Mouse (Mus musculus) small intestine, adult 2 months (tissue): ENCODE data around the gene Hrct1.

ENCODE experiments used
- CTCF ChIP-seq: fragments of 200-500 bp; IDR thresholded peaks from 2 replicates; pipeline ENCODE4 v1.5.1; 2012; ENCODE audit warnings: low read depth, mild to moderate bottlenecking, control low read depth, inconsistent platforms, low read length, moderate library complexity, mixed read lengths; ENCODE audit not compliant: insufficient replicate concordance, insufficient read length; ENCODE audit errors: extremely low read depth
- POLR2A ChIP-seq: fragments of 200-500 bp; IDR thresholded peaks from 2 replicates; pipeline ENCODE4 v1.6.1; 2012; ENCODE audit warnings: low read depth, mild to moderate bottlenecking, control low read depth, inconsistent platforms, low read length, moderate library complexity

DNA sequence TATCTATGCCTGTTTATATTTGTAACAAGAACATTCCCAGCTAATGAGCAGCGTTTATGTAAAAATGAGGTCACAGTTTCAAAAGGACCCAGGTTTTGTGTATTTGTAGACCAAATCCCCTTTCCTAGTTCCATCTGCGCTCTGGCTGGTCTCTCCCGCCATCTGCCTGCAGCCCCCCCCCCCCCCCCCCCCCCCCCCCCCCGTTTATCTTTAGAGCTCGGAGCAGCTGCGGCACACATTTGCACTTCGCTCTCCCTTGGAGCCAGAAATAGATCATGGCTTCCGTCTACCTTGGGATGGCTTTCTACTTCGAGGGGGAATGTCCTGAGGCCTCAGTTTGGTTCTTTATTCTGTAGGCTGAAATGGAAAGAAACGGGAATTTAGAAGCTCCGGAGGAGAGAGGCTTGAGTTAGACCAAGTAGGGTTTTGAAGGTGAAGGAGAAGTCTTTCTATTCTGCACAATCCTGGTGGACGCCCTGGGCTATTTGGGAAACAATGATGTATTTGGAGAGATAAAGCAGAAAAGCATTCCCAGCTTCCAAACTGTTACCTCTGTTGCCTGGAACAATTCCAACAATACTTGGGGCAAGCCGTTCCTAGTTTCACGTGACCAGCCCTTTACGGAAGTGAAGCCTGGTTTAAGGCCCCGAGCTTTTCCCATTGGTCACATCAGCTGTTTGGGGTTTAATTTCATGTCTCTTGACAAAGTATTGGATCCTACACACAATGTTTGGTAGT, 6.3 kb upstream of the Hrct1 start:
- no peak for TF ChIP-seq POLR2A
- no peak for TF ChIP-seq CTCF
